Mouse (Mus musculus) heart, embryonic 12.5 days (tissue): ENCODE data around the gene Socs2. TPM values are rescaled to one million over a fixed set of nuclear protein-coding genes. Genes with fewer than 3 reads are reported as not detected.
A peak's percentile ranks its signal among the peaks of the same experiment; 100 is the strongest.

ENCODE experiments used
- ATAC-seq: fragments of 200-750 bp; cut with Nextera tagmentation; 2 replicates; pipeline ENCODE4 v1.8.0; 2017; ENCODE audit warnings: moderate TSS enrichment, moderate library complexity; ENCODE audit not compliant: insufficient number of reproducible peaks, low FRiP score
- H3K27ac ChIP-seq: fragments of 300-500 bp; sonication (generic); 2 replicates; pipeline ENCODE4 v1.5.1; 2016; ENCODE audit warnings: mild to moderate bottlenecking, moderate library complexity; ENCODE audit not compliant: poor library complexity, severe bottlenecking
- H3K27me3 ChIP-seq: fragments of 300-500 bp; sonication (generic); replicated peaks from 2 replicates; pipeline ENCODE4 v1.6.1; 2016; ENCODE audit warnings: mild to moderate bottlenecking, moderate library complexity
- H3K36me3 ChIP-seq: fragments of 300-500 bp; sonication (generic); 2 replicates; pipeline ENCODE4 v1.6.1; 2016; ENCODE audit warnings: mild to moderate bottlenecking, moderate library complexity
- H3K4me1 ChIP-seq: fragments of 300-500 bp; sonication (generic); replicated peaks from 2 replicates; pipeline ENCODE4 v1.6.1; 2016; ENCODE audit warnings: mild to moderate bottlenecking
- H3K4me2 ChIP-seq: fragments of 300-500 bp; sonication (generic); 2 replicates; pipeline ENCODE4 v1.6.1; 2016; ENCODE audit warnings: mild to moderate bottlenecking, moderate library complexity
- H3K4me3 ChIP-seq: fragments of 300-500 bp; sonication (generic); 2 replicates; pipeline ENCODE4 v1.5.1; 2016; ENCODE audit warnings: mild to moderate bottlenecking
- H3K9ac ChIP-seq: fragments of 300-500 bp; sonication (generic); 2 replicates; pipeline ENCODE4 v1.6.1; 2016; ENCODE audit warnings: mild to moderate bottlenecking, moderate library complexity
- H3K9me3 ChIP-seq: fragments of 300-500 bp; sonication (generic); replicated peaks from 2 replicates; pipeline ENCODE4 v1.6.1; 2016; ENCODE audit warnings: mild to moderate bottlenecking, moderate library complexity
- WGBS: fragments of 180-500 bp; shearing (Covaris S2); methylation state at CpG from one replicate; pipeline ENCODE4 v1.1.7; 2016; 5-methylcytosine and 5-hydroxymethylcytosine counted together
- polyA plus RNA-seq: library from polyadenylated mRNA; unstranded; fragments of >200 nt; fragmentation: Nextera tagmentation; extraction: Ambion mirVana; gene quantifications from 2 replicates; pipeline ENCODE4 v1.2.1, GENCODE M21; 2016

The Socs2 gene
- polyA plus RNA-seq, 1 experiment from 2014 or later: 47.7 TPM

GRCm38 (mm10) chr10:95409149-95409548 is 7.8 kb downstream of the Socs2 start:
- Histone ChIP-seq H3K4me3 (no peak overlapping the region), H3K4me2 (no peak overlapping the region), H3K27ac (no peak overlapping the region), H3K9me3 (no peaks in the 10 kb centered on the region), H3K9ac (no peak overlapping the region), H3K36me3 (peaks cover 14% of the 10 kb centered on the region), H3K27me3 (no peaks in the 10 kb centered on the region), H3K4me1 (peaks cover 7% of the 10 kb centered on the region)
- 73% methylated on average over 7 of the region's 7 CpGs for WGBS
- ATAC-seq: no peak

GRCm38 (mm10) chr10:95408487-95408886 is 8.5 kb downstream of the Socs2 start:
- H3K9me3 ChIP-seq: no peaks in the 10 kb centered on the region
- peaks cover 6% of the 10 kb centered on the region; the same call in 1 of the 2 replicates for H3K4me1 ChIP-seq
- ATAC-seq: no peak
- 65% methylated on average over 9 of the region's 9 CpGs for WGBS
- no peaks in the 10 kb centered on the region for H3K27me3 ChIP-seq
- no peak overlapping the region for H3K9ac ChIP-seq
- peaks cover 14% of the 10 kb centered on the region for H3K36me3 ChIP-seq
- H3K4me2 ChIP-seq: no peak overlapping the region
- no peak overlapping the region for H3K4me3 ChIP-seq
- no peak overlapping the region for H3K27ac ChIP-seq

GRCm38 (mm10) chr10:95407541-95408160 is 9.3 kb downstream of the Socs2 start:
- no peaks in the 10 kb centered on the region for H3K27me3 ChIP-seq
- no peak overlapping the region for H3K9ac ChIP-seq
- no peak overlapping the region for H3K4me3 ChIP-seq
- ATAC-seq: no peak
- peaks cover 14% of the 10 kb centered on the region for H3K36me3 ChIP-seq
- 77% methylated on average over 12 of the region's 12 CpGs for WGBS
- H3K4me2 ChIP-seq: no peak overlapping the region
- H3K4me1 ChIP-seq: peaks cover 6% of the 10 kb centered on the region; the same call in 1 of the 2 replicates
- no peaks in the 10 kb centered on the region for H3K9me3 ChIP-seq
- H3K27ac ChIP-seq: no peak overlapping the region

- WGBS: 81% methylated on average over 2 of the region's 2 CpGs
- H3K27me3 ChIP-seq: no peaks in the 10 kb centered on the region
- peaks cover 6% of the 10 kb centered on the region; the same call in 1 of the 2 replicates for H3K4me1 ChIP-seq
- peaks cover 15% of the 10 kb centered on the region; the same call in 1 of the 2 replicates for H3K36me3 ChIP-seq
- H3K4me3 ChIP-seq: no peak overlapping the region
- no peaks in the 10 kb centered on the region for H3K9me3 ChIP-seq
- no peak overlapping the region for H3K9ac ChIP-seq
- no peak overlapping the region for H3K4me2 ChIP-seq
- no peak overlapping the region for H3K27ac ChIP-seq
- no peak for ATAC-seq
These were observed 12.2 kb downstream of the Socs2 start for GRCm38 (mm10) chr10:95404774-95405173.

- Histone ChIP-seq H3K4me1 (peaks cover 23% of the 10 kb centered on the region; the same call in 1 of the 2 replicates), H3K27ac (no peak overlapping the region), H3K9ac (no peak overlapping the region), H3K27me3 (0 out of 2 replicates have a peak, but pooled peaks cover 3% of the 10 kb centered on the region), H3K9me3 (no peaks in the 10 kb centered on the region), H3K36me3 (peaks cover 7% of the 10 kb centered on the region; the same call in 1 of the 2 replicates), H3K4me2 (no peak overlapping the region), H3K4me3 (no peak overlapping the region)
- 41% methylated on average over 13 of the region's 13 CpGs for WGBS
- no peak for ATAC-seq
These were observed 17.2 kb downstream of the Socs2 start for GRCm38 (mm10) chr10:95399689-95400354.

GRCm38 (mm10) chr10:95398489-95398888 is 18.5 kb downstream of the Socs2 start:
- no peak for ATAC-seq
- 2% methylated on average over 18 of the region's 18 CpGs for WGBS
- H3K9ac ChIP-seq: peak overlapping the region; percentile 60
- H3K36me3 ChIP-seq: peaks cover 7% of the 10 kb centered on the region; the same call in 1 of the 2 replicates
- no peak overlapping the region for H3K27ac ChIP-seq
- no peaks in the 10 kb centered on the region for H3K9me3 ChIP-seq
- peaks cover 31% of the 10 kb centered on the region; the same call in 1 of the 2 replicates for H3K4me1 ChIP-seq
- H3K4me3 ChIP-seq: peak overlapping the region; percentile 44
- H3K4me2 ChIP-seq: peak overlapping the region; percentile 82
- H3K27me3 ChIP-seq: 0 out of 2 replicates have a peak, but pooled peaks cover 3% of the 10 kb centered on the region

GRCm38 (mm10) chr10:95397191-95397835 is 19.7 kb downstream of the Socs2 start:
- Histone ChIP-seq H3K27ac (no peak overlapping the region), H3K4me2 (no peak overlapping the region), H3K4me3 (no peak overlapping the region), H3K4me1 (peaks cover 31% of the 10 kb centered on the region; the same call in 1 of the 2 replicates), H3K9ac (no peak overlapping the region), H3K9me3 (no peaks in the 10 kb centered on the region), H3K27me3 (0 out of 2 replicates have a peak, but pooled peaks cover 3% of the 10 kb centered on the region), H3K36me3 (peaks cover 7% of the 10 kb centered on the region; the same call in 1 of the 2 replicates)
- 74% methylated on average over 7 of the region's 7 CpGs for WGBS
- ATAC-seq: no peak

- Histone ChIP-seq H3K27ac (no peak overlapping the region), H3K9ac (no peak overlapping the region), H3K9me3 (no peaks in the 10 kb centered on the region), H3K36me3 (peaks cover 2% of the 10 kb centered on the region; the same call in 1 of the 2 replicates), H3K4me2 (no peak overlapping the region), H3K4me3 (no peak overlapping the region), H3K4me1 (peaks cover 31% of the 10 kb centered on the region; the same call in 1 of the 2 replicates), H3K27me3 (0 out of 2 replicates have a peak, but pooled peaks cover 3% of the 10 kb centered on the region)
- 76% methylated on average over 8 of the region's 8 CpGs for WGBS
- ATAC-seq: no peak
These were observed 20.6 kb downstream of the Socs2 start for GRCm38 (mm10) chr10:95396356-95396755.

- ATAC-seq: no peak
- no peaks in the 10 kb centered on the region for H3K9me3 ChIP-seq
- peak overlapping the region; percentile 61 for H3K4me2 ChIP-seq
- peak overlapping the region; percentile 28 for H3K4me3 ChIP-seq
- H3K27ac ChIP-seq: no peak overlapping the region
- H3K4me1 ChIP-seq: peaks cover 31% of the 10 kb centered on the region; the same call in 1 of the 2 replicates
- H3K27me3 ChIP-seq: 0 out of 2 replicates have a peak, but pooled peaks cover 3% of the 10 kb centered on the region
- H3K36me3 ChIP-seq: no peaks in the 10 kb centered on the region
- 43% methylated on average over 25 of the region's 25 CpGs for WGBS
- H3K9ac ChIP-seq: peak overlapping the region; percentile 24; the same call in 1 of the 2 replicates
These were observed 21.9 kb downstream of the Socs2 start for GRCm38 (mm10) chr10:95394819-95395812.

- no peak for ATAC-seq
- Histone ChIP-seq H3K9ac (no peak overlapping the region), H3K27ac (no peak overlapping the region), H3K4me1 (peaks cover 27% of the 10 kb centered on the region), H3K4me2 (no peak overlapping the region), H3K36me3 (no peaks in the 10 kb centered on the region), H3K9me3 (no peaks in the 10 kb centered on the region), H3K27me3 (no peaks in the 10 kb centered on the region), H3K4me3 (no peak overlapping the region)
- 84% methylated on average over 8 of the region's 8 CpGs for WGBS
These were observed 24.9 kb downstream of the Socs2 start for GRCm38 (mm10) chr10:95392073-95392472.
